Mouse (Mus musculus): ENCODE measurements around the gene Atp11a. TPM values are rescaled to one million over a fixed set of nuclear protein-coding genes. Genes with fewer than 3 reads are reported as not detected.

The Atp11a gene
- total RNA-seq, 1 experiment = 65.9 TPM

DNA sequence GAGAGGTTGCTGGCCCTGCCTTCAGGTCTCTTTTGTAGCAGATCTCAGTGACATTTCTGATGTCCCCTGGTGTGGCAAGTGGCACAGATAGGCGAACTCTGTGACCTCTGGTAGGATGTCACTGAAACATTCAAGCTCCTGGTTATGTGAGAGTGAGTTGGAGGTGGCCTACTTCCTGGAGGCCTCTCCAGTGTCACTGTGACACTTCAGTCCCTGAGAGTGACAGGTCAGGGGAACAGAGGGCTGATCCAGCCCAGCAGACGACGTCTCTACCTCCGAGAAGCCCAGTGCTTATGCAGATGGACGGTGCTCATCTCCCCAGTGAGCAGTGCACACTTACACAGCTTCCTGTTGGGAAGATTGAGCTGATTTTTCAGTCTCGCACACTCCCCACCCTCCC lies 68.4 kb downstream of the Atp11a start:
- no peak for TF ChIP-seq ZNF384 (IDR thresholded peaks at IDR 0.05; ENCODE audit: low read depth, low read length)
- TF ChIP-seq CHD2 (IDR thresholded peaks at IDR 0.05; ENCODE audit: low read depth, low read length) = no peak
- TF ChIP-seq MAFK (IDR thresholded peaks at IDR 0.05; ENCODE audit: insufficient read depth, low read depth, low read length) = no peak
- TF ChIP-seq ZC3H11A (IDR thresholded peaks at IDR 0.05; ENCODE audit: borderline replicate concordance, low read depth, low read length) = no peak
- no peak for TF ChIP-seq HCFC1 (IDR thresholded peaks at IDR 0.05; ENCODE audit: borderline replicate concordance, insufficient read depth, low read length)
- Histone ChIP-seq H3K36me3 (ENCODE audit: control insufficient read depth, insufficient read depth, low read length, poor library complexity, severe bottlenecking) (peaks cover 17% of the 10 kb centered on the region; the same call in 1 of the 2 replicates), H3K4me3 (ENCODE audit: insufficient read depth in 1 of 2, low read depth in 1 of 2, low read length in 2 of 2, poor library complexity in 1 of 2, severe bottlenecking in 1 of 2) (no peak overlapping the region), H3K4me1 (ENCODE audit: control insufficient read depth in 2 of 2, insufficient read depth in 2 of 2, low read length in 2 of 2, poor library complexity in 1 of 2) (no peaks in the 10 kb centered on the region), H3K9ac (ENCODE audit: insufficient read depth, low read depth, low read length, poor library complexity, severe bottlenecking) (no peak overlapping the region), H3K9me3 (ENCODE audit: control insufficient read depth, insufficient read depth, low read depth, low read length) (no peaks in the 10 kb centered on the region), H3K27ac (ENCODE audit: insufficient read depth, low read depth, low read length, poor library complexity, severe bottlenecking) (no peak overlapping the region)
- in situ Hi-C loops (cut with MboI; ENCODE audit: low sequenced_read_pairs in 2 of 2, unreplicated experiment in 2 of 2) = no loop called here
- no peak for DNase-seq (ENCODE audit: low read depth, low spot score)

DNA sequence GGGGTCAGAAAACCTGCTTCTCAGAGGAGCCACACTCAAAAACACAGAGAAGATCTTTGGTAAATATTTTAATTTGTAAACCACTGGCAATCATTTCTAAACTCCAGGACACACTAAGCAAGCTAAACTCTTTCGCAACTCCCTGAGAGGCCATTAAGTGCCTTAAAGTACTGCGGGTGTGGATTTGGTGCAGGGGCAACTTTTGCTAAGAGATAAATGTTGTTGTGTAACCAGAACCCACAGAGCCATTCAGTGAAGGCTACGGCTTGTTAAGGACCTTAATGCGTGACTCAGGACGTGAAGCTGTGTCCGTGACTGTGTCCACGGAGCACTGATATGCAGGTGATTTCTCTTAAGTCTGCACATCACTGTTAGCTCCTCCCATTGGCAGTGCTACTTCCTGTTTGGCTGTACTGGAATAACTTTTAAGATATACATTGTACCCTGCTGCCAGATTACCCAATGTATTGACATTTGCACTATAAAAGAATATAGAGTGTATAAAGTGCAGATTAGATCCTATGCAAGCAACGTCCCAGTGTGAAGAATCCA lies 68.9 kb downstream of the Atp11a start:
- no peak overlapping the region for H3K27ac ChIP-seq (ENCODE audit: insufficient read depth, low read depth, low read length, poor library complexity, severe bottlenecking)
- TF ChIP-seq ZNF384 (IDR thresholded peaks at IDR 0.05; ENCODE audit: low read depth, low read length) = no peak
- no peak for TF ChIP-seq CHD2 (IDR thresholded peaks at IDR 0.05; ENCODE audit: low read depth, low read length)
- TF ChIP-seq ZC3H11A (IDR thresholded peaks at IDR 0.05; ENCODE audit: borderline replicate concordance, low read depth, low read length) = no peak
- TF ChIP-seq MAFK (IDR thresholded peaks at IDR 0.05; ENCODE audit: insufficient read depth, low read depth, low read length) = no peak
- no peak for TF ChIP-seq HCFC1 (IDR thresholded peaks at IDR 0.05; ENCODE audit: borderline replicate concordance, insufficient read depth, low read length)
- no peak for DNase-seq (ENCODE audit: low read depth, low spot score)
- no peaks in the 10 kb centered on the region for H3K4me1 ChIP-seq (ENCODE audit: control insufficient read depth in 2 of 2, insufficient read depth in 2 of 2, low read length in 2 of 2, poor library complexity in 1 of 2)
- in situ Hi-C loops (cut with MboI; ENCODE audit: low sequenced_read_pairs in 2 of 2, unreplicated experiment in 2 of 2) = no loop called here
- H3K9me3 ChIP-seq (ENCODE audit: control insufficient read depth, insufficient read depth, low read depth, low read length) = no peaks in the 10 kb centered on the region
- no peak overlapping the region for H3K4me3 ChIP-seq (ENCODE audit: insufficient read depth in 1 of 2, low read depth in 1 of 2, low read length in 2 of 2, poor library complexity in 1 of 2, severe bottlenecking in 1 of 2)
- H3K9ac ChIP-seq (ENCODE audit: insufficient read depth, low read depth, low read length, poor library complexity, severe bottlenecking) = no peak overlapping the region
- peaks cover 17% of the 10 kb centered on the region; the same call in 1 of the 2 replicates for H3K36me3 ChIP-seq (ENCODE audit: control insufficient read depth, insufficient read depth, low read length, poor library complexity, severe bottlenecking)

GRCm38 (mm10) chr8:12827124-12827523 lies 70.3 kb downstream of the Atp11a start:
- no peak for DNase-seq (ENCODE audit: low read depth, low spot score)
- H3K9ac ChIP-seq (ENCODE audit: insufficient read depth, low read depth, low read length, poor library complexity, severe bottlenecking) = no peak overlapping the region
- H3K4me1 ChIP-seq (ENCODE audit: control insufficient read depth in 2 of 2, insufficient read depth in 2 of 2, low read length in 2 of 2, poor library complexity in 1 of 2) = no peaks in the 10 kb centered on the region
- H3K9me3 ChIP-seq (ENCODE audit: control insufficient read depth, insufficient read depth, low read depth, low read length) = no peaks in the 10 kb centered on the region
- H3K4me3 ChIP-seq (ENCODE audit: insufficient read depth in 1 of 2, low read depth in 1 of 2, low read length in 2 of 2, poor library complexity in 1 of 2, severe bottlenecking in 1 of 2) = no peak overlapping the region
- no peak overlapping the region for H3K27ac ChIP-seq (ENCODE audit: insufficient read depth, low read depth, low read length, poor library complexity, severe bottlenecking)
- TF ChIP-seq ZC3H11A (IDR thresholded peaks at IDR 0.05; ENCODE audit: borderline replicate concordance, low read depth, low read length) = no peak
- TF ChIP-seq MAFK (IDR thresholded peaks at IDR 0.05; ENCODE audit: insufficient read depth, low read depth, low read length) = no peak
- no peak for TF ChIP-seq HCFC1 (IDR thresholded peaks at IDR 0.05; ENCODE audit: borderline replicate concordance, insufficient read depth, low read length)
- no peak for TF ChIP-seq CHD2 (IDR thresholded peaks at IDR 0.05; ENCODE audit: low read depth, low read length)
- TF ChIP-seq ZNF384 (IDR thresholded peaks at IDR 0.05; ENCODE audit: low read depth, low read length) = no peak
- H3K36me3 ChIP-seq (ENCODE audit: control insufficient read depth, insufficient read depth, low read length, poor library complexity, severe bottlenecking) = peaks cover 22% of the 10 kb centered on the region; the same call in 1 of the 2 replicates
- in situ Hi-C loops (cut with MboI; ENCODE audit: low sequenced_read_pairs in 2 of 2, unreplicated experiment in 2 of 2) = no loop called here

GRCm38 (mm10) chr8:12828298-12828697 lies 71.5 kb downstream of the Atp11a start:
- in situ Hi-C loops (cut with MboI; ENCODE audit: low sequenced_read_pairs in 2 of 2, unreplicated experiment in 2 of 2) = no loop called here
- no peak for DNase-seq (ENCODE audit: low read depth, low spot score)
- TF ChIP-seq HCFC1 (IDR thresholded peaks at IDR 0.05; ENCODE audit: borderline replicate concordance, insufficient read depth, low read length) = no peak
- Histone ChIP-seq H3K4me3 (ENCODE audit: insufficient read depth in 1 of 2, low read depth in 1 of 2, low read length in 2 of 2, poor library complexity in 1 of 2, severe bottlenecking in 1 of 2) (no peak overlapping the region), H3K36me3 (ENCODE audit: control insufficient read depth, insufficient read depth, low read length, poor library complexity, severe bottlenecking) (peaks cover 17% of the 10 kb centered on the region; the same call in 1 of the 2 replicates), H3K27ac (ENCODE audit: insufficient read depth, low read depth, low read length, poor library complexity, severe bottlenecking) (no peak overlapping the region), H3K9ac (ENCODE audit: insufficient read depth, low read depth, low read length, poor library complexity, severe bottlenecking) (no peak overlapping the region), H3K4me1 (ENCODE audit: control insufficient read depth in 2 of 2, insufficient read depth in 2 of 2, low read length in 2 of 2, poor library complexity in 1 of 2) (no peaks in the 10 kb centered on the region), H3K9me3 (ENCODE audit: control insufficient read depth, insufficient read depth, low read depth, low read length) (no peaks in the 10 kb centered on the region)

GRCm38 (mm10) chr8:12829381-12829780 lies 72.6 kb downstream of the Atp11a start:
- no peak overlapping the region for H3K4me3 ChIP-seq (ENCODE audit: insufficient read depth in 1 of 2, low read depth in 1 of 2, low read length in 2 of 2, poor library complexity in 1 of 2, severe bottlenecking in 1 of 2)
- H3K9ac ChIP-seq (ENCODE audit: insufficient read depth, low read depth, low read length, poor library complexity, severe bottlenecking) = no peak overlapping the region
- H3K36me3 ChIP-seq (ENCODE audit: control insufficient read depth, insufficient read depth, low read length, poor library complexity, severe bottlenecking) = peaks cover 19% of the 10 kb centered on the region; the same call in 1 of the 2 replicates
- H3K9me3 ChIP-seq (ENCODE audit: control insufficient read depth, insufficient read depth, low read depth, low read length) = no peaks in the 10 kb centered on the region
- H3K4me1 ChIP-seq (ENCODE audit: control insufficient read depth in 2 of 2, insufficient read depth in 2 of 2, low read length in 2 of 2, poor library complexity in 1 of 2) = no peaks in the 10 kb centered on the region
- no peak for TF ChIP-seq MAFK (IDR thresholded peaks at IDR 0.05; ENCODE audit: insufficient read depth, low read depth, low read length)
- TF ChIP-seq ZNF384 (IDR thresholded peaks at IDR 0.05; ENCODE audit: low read depth, low read length) = no peak
- H3K27ac ChIP-seq (ENCODE audit: insufficient read depth, low read depth, low read length, poor library complexity, severe bottlenecking) = no peak overlapping the region
- in situ Hi-C loops (cut with MboI; ENCODE audit: low sequenced_read_pairs in 2 of 2, unreplicated experiment in 2 of 2) = no loop called here
- DNase-seq (ENCODE audit: low read depth, low spot score) = no peak
